Mouse (Mus musculus): Measurements from ENCODE around the gene 1190007I07Rik.
"Not testable (repeated sequence)": the region's sequence is repeated elsewhere in the genome, so short reads cannot be mapped to it uniquely, and the experiment has no call there.

1190007I07Rik gene

GRCm38 (mm10) chr10:82629586-82630255, 6.7 kb upstream of the 1190007I07Rik start, which contains the start of gene Tdg:
Gene Tdg, plus strand, starts transcription at chr10:82629828.
- DNase-seq (ENCODE audit: low read depth, low spot score), result peak; percentile 97

GRCm38 (mm10) chr10:82629111-82629585, 6.1 kb upstream of the 1190007I07Rik start:
- no peak for DNase-seq (ENCODE audit: low read depth, low spot score)

GRCm38 (mm10) chr10:82623553-82623932, 515 bp upstream of the 1190007I07Rik start:
- not testable (repeated sequence) for DNase-seq (ENCODE audit: low read depth, low spot score)

- DNase-seq (ENCODE audit: low read depth, low spot score), result peak; percentile 24
Observed at GRCm38 (mm10) chr10:82622235-82622634, 793 bp downstream of the 1190007I07Rik start.

- DNase-seq (ENCODE audit: low read depth, low spot score), result not testable (repeated sequence)
Observed at GRCm38 (mm10) chr10:82594421-82594820, 28.6 kb downstream of the 1190007I07Rik start.

GRCm38 (mm10) chr10:82589673-82590072, 33.4 kb downstream of the 1190007I07Rik start:
- peak; percentile 31 for DNase-seq (ENCODE audit: low read depth, low spot score)

GRCm38 (mm10) chr10:82571091-82571490, 51.9 kb downstream of the 1190007I07Rik start:
- not testable (repeated sequence) for DNase-seq (ENCODE audit: low read depth, low spot score)
